Mouse (Mus musculus): ENCODE data around the gene Camkmt. TPM values are rescaled to one million over a fixed set of nuclear protein-coding genes. Genes with fewer than 3 reads are reported as not detected.

The Camkmt gene
- total RNA-seq, 2 experiments from 2014 or later, result 2.3 TPM

- intact Hi-C loops (cut with DNase I), result loop anchor here (5.0 kb wide), 1 partner anchor 131 kb away; no protein-coding TSS in a partner anchor
- DNase-seq, result no peak
Measured at GRCm38 (mm10) chr17:85485946-85486533, 395.7 kb downstream of the Camkmt start.

- no peak for DNase-seq
- intact Hi-C loops (cut with DNase I), result loop anchor here (5.0 kb wide), 1 partner anchor 130 kb away; no protein-coding TSS in a partner anchor
Measured at GRCm38 (mm10) chr17:85486585-85487480, 396.5 kb downstream of the Camkmt start.

GRCm38 (mm10) chr17:85487531-85487930 lies 397.2 kb downstream of the Camkmt start:
- intact Hi-C loops (cut with DNase I), result loop anchor here (5.0 kb wide), 1 partner anchor 130 kb away; no protein-coding TSS in a partner anchor
- no peak for DNase-seq

GRCm38 (mm10) chr17:85488601-85489487 lies 398.5 kb downstream of the Camkmt start:
- no peak for DNase-seq
- intact Hi-C loops (cut with DNase I), result loop anchor here (5.0 kb wide), 1 partner anchor 128 kb away; no protein-coding TSS in a partner anchor

GRCm38 (mm10) chr17:85489488-85489980 lies 399.2 kb downstream of the Camkmt start:
- DNase-seq, result no peak
- intact Hi-C loops (cut with DNase I), result loop anchor here (5.0 kb wide), 1 partner anchor 128 kb away; no protein-coding TSS in a partner anchor

- no peak for DNase-seq
- intact Hi-C loops (cut with DNase I), result no loop called here
Measured at GRCm38 (mm10) chr17:85491491-85491890, 401.1 kb downstream of the Camkmt start.

- intact Hi-C loops (cut with DNase I), result no loop called here
Measured at GRCm38 (mm10) chr17:85493521-85493920, 403.2 kb downstream of the Camkmt start.

GRCm38 (mm10) chr17:85495012-85495754 lies 404.8 kb downstream of the Camkmt start:
- intact Hi-C loops (cut with DNase I), result no loop called here
- DNase-seq, result no peak

More at GRCm38 (mm10) chr17:85493521-85493920, 403.2 kb downstream of the Camkmt start:
- DNase-seq, result no peak

GRCm38 (mm10) chr17:85495871-85496270 lies 405.5 kb downstream of the Camkmt start:
- intact Hi-C loops (cut with DNase I), result no loop called here
- no peak for DNase-seq

- intact Hi-C loops (cut with DNase I), result no loop called here
- no peak for DNase-seq
Measured at GRCm38 (mm10) chr17:85504888-85505287, 414.5 kb downstream of the Camkmt start.

- no peak for DNase-seq
- intact Hi-C loops (cut with DNase I), result no loop called here
Measured at GRCm38 (mm10) chr17:85506206-85507088, 416.1 kb downstream of the Camkmt start.

- intact Hi-C loops (cut with DNase I), result no loop called here
Measured at GRCm38 (mm10) chr17:85507089-85507460, 416.7 kb downstream of the Camkmt start.

More at GRCm38 (mm10) chr17:85507089-85507460, 416.7 kb downstream of the Camkmt start:
- DNase-seq, result no peak

Other genes starting within 250 kb of the Camkmt start
- gene Ppm1b, start 133.8 kb upstream of the Camkmt start, total RNA-seq (2021), result 10 to 100 TPM; 95.4 to 99.7 TPM
- gene Slc3a1, start 62.2 kb upstream of the Camkmt start, total RNA-seq (2021), result under 1 TPM; 0.17 to 0.20 TPM
- gene Prepl, start 311 bp upstream of the Camkmt start, total RNA-seq (2021), result 100 to 1,000 TPM; 136 to 137 TPM